Mouse (Mus musculus): Measurements from ENCODE around the gene Glud1. TPM values are rescaled to one million over a fixed set of nuclear protein-coding genes. Genes with fewer than 3 reads are reported as not detected.

The Glud1 gene
- total RNA-seq, 2 experiments from 2014 or later, result 186 to 200 TPM

DNA sequence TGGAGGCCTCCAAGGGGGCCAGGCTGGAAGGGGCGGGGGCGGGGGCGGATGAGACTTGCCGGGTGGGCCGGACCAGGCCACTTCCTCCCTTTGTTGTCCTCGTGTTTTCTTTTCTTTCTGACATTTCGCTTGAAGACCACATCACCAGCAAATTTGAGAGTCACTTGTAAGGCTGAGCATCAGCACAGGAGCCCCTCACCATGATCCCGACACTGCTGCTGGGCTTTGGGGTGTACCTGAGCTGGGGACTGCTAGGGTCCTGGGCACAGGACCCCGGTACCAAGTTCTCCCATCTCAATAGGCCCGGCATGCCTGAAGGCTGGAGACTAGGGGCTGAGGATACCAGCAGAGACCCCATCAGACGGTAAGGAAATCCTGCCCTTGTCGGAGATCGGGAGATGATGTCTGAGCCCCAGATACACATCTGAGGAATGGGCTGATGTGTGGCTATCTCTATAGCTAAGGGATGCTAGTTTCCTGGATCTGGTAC lies 64.9 kb downstream of the Glud1 start, which contains the start of gene Mmrn2:
TSS of gene Mmrn2 (plus strand) at position 51 of the 490 bp plus-strand sequence.
- DNase-seq (ENCODE audit: low spot score in 2 of 2), result no peak

DNA sequence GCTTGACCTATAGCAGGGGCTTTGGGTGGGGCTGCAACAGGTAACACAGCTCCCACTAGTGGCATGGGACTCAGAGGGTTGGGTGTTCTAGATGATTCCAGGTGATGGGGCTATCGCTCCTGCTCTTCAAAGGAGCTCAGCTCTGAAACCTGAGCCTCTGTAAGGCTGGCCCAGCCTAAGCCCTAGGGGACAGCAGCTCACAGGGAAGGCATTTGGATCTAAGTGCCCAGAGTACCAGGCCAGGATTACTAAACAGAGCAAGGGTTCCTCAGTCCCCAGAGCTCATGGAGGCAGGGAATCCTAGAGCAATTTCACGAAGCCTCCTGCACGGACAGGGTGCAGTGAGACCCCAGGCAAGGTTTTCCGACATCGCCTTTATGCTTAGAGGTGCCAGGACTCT lies 65.4 kb downstream of the Glud1 start:
- DNase-seq (ENCODE audit: low spot score in 2 of 2), result no peak

DNA sequence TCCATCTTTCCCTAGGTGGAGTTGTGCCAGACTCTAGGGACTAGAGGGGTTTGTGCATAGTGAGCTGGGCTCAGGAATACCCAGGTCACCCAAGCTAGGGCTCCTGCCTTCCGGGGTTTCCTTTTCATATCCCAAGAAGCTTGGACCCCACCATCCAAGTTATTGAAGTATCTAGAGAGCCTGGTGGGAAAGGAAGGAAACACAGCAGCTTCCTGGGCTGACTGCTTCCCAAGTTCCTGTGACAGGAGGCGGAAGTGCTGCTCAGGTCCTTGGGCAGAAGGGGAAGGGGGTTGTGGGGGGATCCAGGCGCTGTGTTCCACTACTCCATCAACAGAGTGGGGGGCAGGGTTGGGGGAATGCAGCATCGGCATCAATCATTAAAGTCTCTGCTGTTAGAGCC lies 66.6 kb downstream of the Glud1 start:
- no peak for DNase-seq (ENCODE audit: low spot score in 2 of 2)

DNA sequence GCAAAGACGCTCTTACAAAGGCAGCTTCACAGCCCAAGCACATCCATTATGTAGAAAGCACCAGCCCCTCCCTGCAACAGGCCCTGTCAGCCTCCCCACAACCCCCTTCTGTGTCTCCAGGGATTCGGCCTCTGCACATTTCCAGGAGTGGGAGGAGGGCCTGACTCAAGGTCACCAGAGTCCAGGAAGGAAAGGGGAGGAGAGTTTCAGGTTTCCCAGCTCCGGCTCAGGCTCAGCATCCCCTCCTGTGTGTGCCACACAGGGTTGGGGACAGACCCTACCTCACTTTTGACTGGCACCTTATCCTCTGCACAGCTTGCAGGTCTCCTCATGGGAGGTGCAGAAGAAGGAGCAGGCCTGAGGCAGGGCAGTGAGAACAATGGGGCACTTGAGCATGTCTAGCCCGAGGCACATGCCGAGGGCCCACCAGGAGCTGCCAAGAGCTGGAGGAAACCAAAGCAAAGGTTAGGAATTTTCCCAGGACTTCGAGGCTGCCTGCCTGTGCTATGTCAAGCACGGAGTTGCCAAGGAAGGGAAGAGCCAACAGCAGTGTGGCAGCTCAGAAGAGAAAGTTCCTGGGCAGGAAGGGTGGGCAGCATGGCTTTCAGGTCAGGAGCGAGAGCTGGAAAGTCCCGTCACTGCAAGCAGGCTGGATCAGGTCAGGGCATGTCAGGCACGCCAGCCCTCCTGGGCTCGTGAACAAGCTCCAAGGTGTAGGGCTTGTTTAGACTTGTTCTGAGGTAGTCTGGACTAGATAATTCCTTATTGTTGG lies 68.2 kb downstream of the Glud1 start:
- peak in 1 of 2 experiments; percentile 28 for DNase-seq (ENCODE audit: low spot score in 2 of 2)

DNA sequence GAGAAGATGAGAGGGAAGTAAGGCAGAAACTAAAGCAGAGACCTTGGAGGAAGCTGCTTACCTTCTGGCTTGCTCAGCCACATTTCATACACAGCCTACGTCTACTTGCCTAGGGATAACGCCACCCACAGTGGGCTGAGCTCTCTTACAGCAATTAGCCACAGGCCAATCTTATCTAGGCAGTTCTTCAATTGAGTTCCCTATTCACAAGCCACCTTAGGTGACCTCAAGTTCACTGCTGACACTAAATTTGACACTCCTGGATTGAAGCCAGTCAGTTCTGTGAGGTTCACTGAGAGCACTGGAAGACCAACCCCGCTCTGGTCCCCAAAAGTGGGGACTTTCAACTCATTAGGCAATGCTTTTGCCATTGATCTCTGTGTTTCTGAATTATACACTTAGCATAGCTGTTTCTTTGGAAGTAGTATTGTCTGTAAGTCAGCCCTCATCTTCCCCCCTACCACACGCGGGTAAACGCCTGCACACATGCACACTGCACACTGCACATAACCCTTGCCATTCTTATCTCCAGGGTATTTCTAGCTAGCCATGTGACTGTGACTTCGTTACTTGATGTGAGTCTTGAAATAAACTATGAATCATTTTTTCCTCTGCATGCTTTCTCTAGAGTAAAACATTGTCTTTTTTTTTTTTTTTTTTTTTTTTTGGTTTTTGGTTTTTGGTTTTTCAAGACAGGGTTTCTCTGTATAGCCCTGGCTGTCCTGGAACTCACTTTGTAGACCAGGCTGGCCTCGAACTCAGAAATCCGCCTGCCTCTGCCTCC lies 72.6 kb downstream of the Glud1 start:
- DNase-seq (ENCODE audit: low spot score in 2 of 2), result no peak

DNA sequence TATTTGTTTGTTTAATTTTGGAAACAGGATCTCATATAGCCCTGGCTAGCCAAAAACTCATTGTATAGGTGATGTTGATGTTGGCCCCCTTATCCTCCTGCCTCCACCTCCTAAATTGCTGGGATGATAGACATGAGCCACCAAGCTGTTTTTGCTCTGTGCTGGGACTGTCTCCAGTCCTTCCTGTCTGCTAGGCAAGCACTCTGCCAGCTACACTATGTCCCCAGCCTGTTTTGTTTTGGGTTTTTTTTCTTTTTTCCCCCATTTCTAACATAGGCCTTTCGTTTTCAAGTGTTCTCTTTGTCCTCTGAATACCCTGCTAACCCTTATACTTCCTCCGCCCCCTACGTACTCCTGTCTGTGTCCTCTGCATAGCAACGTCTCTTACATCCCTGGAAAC lies 82.8 kb downstream of the Glud1 start:
- no peak for DNase-seq (ENCODE audit: low spot score in 2 of 2)

Other genes starting within 250 kb of the Glud1 start
- gene Anxa8, start 224.7 kb upstream of the Glud1 start, total RNA-seq (2021), result 1 to 10 TPM; 2.3 to 2.7 TPM
- not detected for gene A630023A22Rik, start 208.0 kb upstream of the Glud1 start, total RNA-seq (2021)
- under 1 TPM in 1 of 2 experiments, not detected in 1; 0.10 TPM for gene Npy4r, start 158.2 kb upstream of the Glud1 start, total RNA-seq (2021)
- gene Gprin2, start 109.1 kb upstream of the Glud1 start, total RNA-seq (2021), result 1 to 10 TPM in 1 of 2 experiments, under 1 TPM in 1; 0.83 to 1.3 TPM
- gene Syt15, start 91.1 kb upstream of the Glud1 start, total RNA-seq (2021), result under 1 TPM; 0.16 to 0.27 TPM
- 1 to 10 TPM; 9.2 to 9.5 TPM for gene Shld2, start 234 bp upstream of the Glud1 start, total RNA-seq (2021)
- not detected for gene Fam25c, start 44.7 kb downstream of the Glud1 start, total RNA-seq (2021)
- 100 to 1,000 TPM in 1 of 2 experiments, 10 to 100 TPM in 1; 16.6 to 229 TPM for gene Sncg, start 64.1 kb downstream of the Glud1 start, total RNA-seq (2021)
- 10 to 100 TPM; 24.0 to 28.0 TPM for gene Mmrn2, start 64.7 kb downstream of the Glud1 start, total RNA-seq (2021)
- gene Bmpr1a, start 192.6 kb downstream of the Glud1 start, total RNA-seq (2021), result 10 to 100 TPM; 49.1 to 65.5 TPM
- not detected for gene 9230112D13Rik, start 212.1 kb downstream of the Glud1 start, total RNA-seq (2021)

Measured in adrenal gland, adult 18-20 months (tissue).